Mouse (Mus musculus): ENCODE measurements around the gene Fam71f2. TPM values are rescaled to one million over a fixed set of nuclear protein-coding genes. Genes with fewer than 3 reads are reported as not detected.
A peak's percentile ranks its signal among the peaks of the same experiment; 100 is the strongest.

Fam71f2 gene
- polyA plus RNA-seq (2014; fragmentation: Nextera tagmentation; extraction: Ambion mirVana): 1.0 TPM in 1 of 2 replicates, not detected in the other

DNA sequence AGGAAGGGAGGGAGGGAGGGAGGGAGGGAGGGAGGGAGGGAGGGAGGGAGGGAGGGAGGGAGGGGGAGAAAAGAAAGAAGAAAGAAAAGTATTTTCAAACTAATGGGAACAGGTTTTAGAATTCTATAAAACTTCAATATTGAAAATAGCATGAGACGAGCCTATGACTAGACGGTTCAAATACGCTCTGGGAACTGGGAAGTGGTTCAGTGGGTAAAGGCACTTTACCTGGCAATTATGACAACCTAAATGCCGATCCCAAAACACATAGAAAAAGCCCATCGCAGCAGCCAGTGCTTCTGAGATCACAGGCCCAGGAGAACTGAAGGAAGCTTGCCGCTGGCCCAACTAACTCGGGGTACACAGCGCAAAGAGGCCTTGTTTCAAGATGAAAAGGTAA is at the start of gene Fam71f2:
Gene Fam71f2, plus strand, starts transcription at position 301 of the 400 bp plus-strand sequence.
- WGBS: 83% methylated on average over 8 of the region's 8 CpGs
- DNase-seq (ENCODE audit: low spot score) (no peak), ATAC-seq (ENCODE audit: low FRiP score) (no peak)
- Histone ChIP-seq H3K4me3 (ENCODE audit: low read depth, low read length) (no peak within 1 kb of the TSS), H3K27ac (ENCODE audit: low read depth, low read length) (0 out of 2 replicates have a peak within 1 kb of the TSS, but pooled peaks have one; percentile 10), H3K36me3 (ENCODE audit: control insufficient read depth, insufficient read depth, low read length) (no peaks in the 10 kb centered on the region), H3K9me3 (ENCODE audit: control insufficient read depth, low read length) (no peaks in the 10 kb centered on the region), H3K4me1 (replicated peaks; ENCODE audit: control insufficient read depth, insufficient read depth, low read length) (no peaks in the 10 kb centered on the region), H3K9ac (ENCODE audit: low read depth, low read length) (no peak within 1 kb of the TSS), H3K4me2 (replicated peaks; ENCODE audit: low read depth, low read length) (no peak within 1 kb of the TSS), H3K27me3 (ENCODE audit: control insufficient read depth, insufficient read depth, low read length) (no peaks in the 10 kb centered on the region)

DNA sequence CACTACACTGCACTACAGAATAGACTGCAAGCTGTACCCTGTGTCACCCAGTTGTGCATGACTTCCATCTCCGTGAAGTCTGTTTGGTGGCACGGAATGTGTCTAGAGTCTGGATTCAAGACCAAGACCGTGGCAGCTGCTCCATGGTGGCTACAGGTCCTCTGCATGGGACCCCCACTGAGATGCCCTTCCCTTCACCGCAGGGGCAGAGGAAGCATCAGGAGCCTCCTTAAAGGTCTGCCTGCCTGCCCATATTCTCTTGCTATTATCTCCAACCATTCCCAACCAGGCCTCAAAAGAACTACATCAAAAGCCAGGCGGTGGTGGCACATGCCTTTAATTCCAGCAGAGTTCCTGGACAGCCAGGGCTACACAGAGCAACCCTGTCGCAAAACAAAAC is 49.0 kb upstream of the Fam71f2 start:
- no peak for DNase-seq (ENCODE audit: low spot score)
- no peaks in the 10 kb centered on the region for H3K36me3 ChIP-seq (ENCODE audit: control insufficient read depth, insufficient read depth, low read length)
- no peak overlapping the region for H3K4me2 ChIP-seq (replicated peaks; ENCODE audit: low read depth, low read length)
- ATAC-seq (ENCODE audit: low FRiP score): no peak
- WGBS: 67% methylated on average over 6 of the region's 6 CpGs
- no peak overlapping the region for H3K27ac ChIP-seq (ENCODE audit: low read depth, low read length)
- no peaks in the 10 kb centered on the region for H3K4me1 ChIP-seq (replicated peaks; ENCODE audit: control insufficient read depth, insufficient read depth, low read length)
- no peak overlapping the region for H3K4me3 ChIP-seq (ENCODE audit: low read depth, low read length)
- no peaks in the 10 kb centered on the region for H3K27me3 ChIP-seq (ENCODE audit: control insufficient read depth, insufficient read depth, low read length)
- no peaks in the 10 kb centered on the region for H3K9me3 ChIP-seq (ENCODE audit: control insufficient read depth, low read length)
- no peak overlapping the region for H3K9ac ChIP-seq (ENCODE audit: low read depth, low read length)

DNA sequence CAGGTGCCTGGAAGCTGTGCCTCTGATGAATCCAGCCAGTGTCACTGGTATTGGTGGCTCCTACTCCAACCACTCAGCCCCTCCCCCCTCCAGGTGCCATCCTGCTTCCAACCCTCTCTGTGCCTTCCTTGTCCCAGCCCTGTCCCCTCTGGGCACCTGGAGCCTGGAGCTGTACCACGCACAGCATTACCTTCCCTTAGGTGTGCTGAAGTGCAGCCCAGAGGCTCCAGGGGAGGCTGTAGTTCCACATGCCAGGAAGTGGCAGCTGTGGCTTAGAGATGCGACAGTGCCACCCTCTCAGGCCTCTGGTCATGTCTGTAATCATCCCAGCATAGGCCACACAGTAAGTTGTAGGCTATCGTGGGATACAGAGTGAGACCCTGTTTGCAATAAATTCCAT is 47.6 kb upstream of the Fam71f2 start:
- no peak for ATAC-seq (ENCODE audit: low FRiP score)
- H3K27ac ChIP-seq (ENCODE audit: low read depth, low read length): no peak overlapping the region
- WGBS: 65% methylated on average over 3 of the region's 3 CpGs
- H3K4me1 ChIP-seq (replicated peaks; ENCODE audit: control insufficient read depth, insufficient read depth, low read length): no peaks in the 10 kb centered on the region
- no peak overlapping the region for H3K9ac ChIP-seq (ENCODE audit: low read depth, low read length)
- no peaks in the 10 kb centered on the region for H3K27me3 ChIP-seq (ENCODE audit: control insufficient read depth, insufficient read depth, low read length)
- H3K4me3 ChIP-seq (ENCODE audit: low read depth, low read length): no peak overlapping the region
- H3K4me2 ChIP-seq (replicated peaks; ENCODE audit: low read depth, low read length): no peak overlapping the region
- H3K36me3 ChIP-seq (ENCODE audit: control insufficient read depth, insufficient read depth, low read length): no peaks in the 10 kb centered on the region
- DNase-seq (ENCODE audit: low spot score): no peak
- H3K9me3 ChIP-seq (ENCODE audit: control insufficient read depth, low read length): no peaks in the 10 kb centered on the region

DNA sequence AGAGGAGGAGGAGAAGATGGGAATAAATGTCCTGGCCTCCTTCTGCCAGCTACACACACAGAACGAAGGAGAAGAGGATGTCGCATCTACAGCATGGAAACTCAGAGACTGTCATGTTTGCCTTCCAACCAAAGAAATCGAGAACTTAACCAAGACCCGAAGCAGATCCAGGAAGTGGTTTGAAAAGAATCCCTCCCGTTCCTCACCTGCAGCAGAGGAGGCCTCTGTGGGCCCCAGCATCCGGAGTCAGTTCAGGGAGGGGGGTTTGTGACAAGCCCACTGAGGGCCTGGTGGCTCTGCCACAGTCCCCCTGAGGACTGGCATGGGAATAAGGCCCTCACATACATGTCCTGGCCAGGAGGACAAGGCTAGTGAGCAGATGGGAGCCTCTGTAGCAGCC is 47.1 kb upstream of the Fam71f2 start:
- no peak for DNase-seq (ENCODE audit: low spot score)
- no peaks in the 10 kb centered on the region for H3K9me3 ChIP-seq (ENCODE audit: control insufficient read depth, low read length)
- H3K27me3 ChIP-seq (ENCODE audit: control insufficient read depth, insufficient read depth, low read length): no peaks in the 10 kb centered on the region
- H3K4me3 ChIP-seq (ENCODE audit: low read depth, low read length): no peak overlapping the region
- no peak overlapping the region for H3K4me2 ChIP-seq (replicated peaks; ENCODE audit: low read depth, low read length)
- H3K36me3 ChIP-seq (ENCODE audit: control insufficient read depth, insufficient read depth, low read length): no peaks in the 10 kb centered on the region
- ATAC-seq (ENCODE audit: low FRiP score): no peak
- H3K4me1 ChIP-seq (replicated peaks; ENCODE audit: control insufficient read depth, insufficient read depth, low read length): no peaks in the 10 kb centered on the region
- WGBS: 83% methylated on average over 6 of the region's 6 CpGs
- no peak overlapping the region for H3K9ac ChIP-seq (ENCODE audit: low read depth, low read length)
- no peak overlapping the region for H3K27ac ChIP-seq (ENCODE audit: low read depth, low read length)

DNA sequence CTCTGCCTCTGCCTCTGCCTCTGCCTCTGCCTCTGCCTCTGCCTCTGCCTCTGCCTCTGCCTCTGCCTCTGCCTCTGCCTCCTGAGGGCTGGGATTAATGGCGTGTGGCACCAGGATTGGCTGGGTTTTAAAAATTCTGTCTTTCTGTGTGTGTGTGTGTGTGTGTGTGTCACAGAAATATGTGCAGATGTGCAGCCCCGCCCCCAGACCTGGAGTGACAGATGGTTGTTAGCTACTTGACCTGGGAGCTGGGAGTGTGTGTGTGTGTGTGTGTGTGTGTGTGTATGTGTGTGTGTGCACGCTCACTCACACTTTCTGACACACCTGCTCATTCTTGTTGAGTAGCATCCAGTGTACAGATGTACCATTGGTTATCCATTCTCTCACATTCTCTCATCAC is 45.7 kb upstream of the Fam71f2 start:
- Histone ChIP-seq H3K4me2 (replicated peaks; ENCODE audit: low read depth, low read length) (no peak overlapping the region), H3K9ac (ENCODE audit: low read depth, low read length) (no peak overlapping the region), H3K27me3 (ENCODE audit: control insufficient read depth, insufficient read depth, low read length) (no peaks in the 10 kb centered on the region), H3K27ac (ENCODE audit: low read depth, low read length) (no peak overlapping the region), H3K9me3 (ENCODE audit: control insufficient read depth, low read length) (no peaks in the 10 kb centered on the region), H3K4me3 (ENCODE audit: low read depth, low read length) (no peak overlapping the region), H3K4me1 (replicated peaks; ENCODE audit: control insufficient read depth, insufficient read depth, low read length) (no peaks in the 10 kb centered on the region), H3K36me3 (ENCODE audit: control insufficient read depth, insufficient read depth, low read length) (no peaks in the 10 kb centered on the region)
- no peak for ATAC-seq (ENCODE audit: low FRiP score)
- 68% methylated on average over 3 of the region's 3 CpGs for WGBS
- no peak for DNase-seq (ENCODE audit: low spot score)

DNA sequence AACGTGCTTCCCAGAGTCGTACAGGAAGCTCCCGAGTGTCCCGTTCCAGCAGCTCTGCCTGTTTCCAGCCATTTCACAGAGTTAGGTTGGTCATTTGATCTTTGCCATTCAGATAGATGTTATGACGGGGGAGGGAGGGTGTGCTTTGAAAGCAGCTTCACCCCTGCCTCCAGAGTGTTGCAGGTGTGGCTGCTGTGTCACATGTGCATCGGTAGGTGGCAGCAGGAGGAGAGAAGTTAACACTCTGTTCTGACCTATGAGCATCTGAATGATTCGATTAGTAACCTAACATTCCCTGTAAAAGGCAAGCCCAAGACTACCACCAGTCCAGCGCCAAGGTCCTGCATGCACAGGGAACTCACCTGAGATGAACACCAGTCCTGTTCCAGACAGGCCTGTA is 45.1 kb upstream of the Fam71f2 start:
- Histone ChIP-seq H3K4me2 (replicated peaks; ENCODE audit: low read depth, low read length) (no peak overlapping the region), H3K9ac (ENCODE audit: low read depth, low read length) (no peak overlapping the region), H3K4me3 (ENCODE audit: low read depth, low read length) (no peak overlapping the region), H3K27me3 (ENCODE audit: control insufficient read depth, insufficient read depth, low read length) (no peaks in the 10 kb centered on the region), H3K4me1 (replicated peaks; ENCODE audit: control insufficient read depth, insufficient read depth, low read length) (no peaks in the 10 kb centered on the region), H3K9me3 (ENCODE audit: control insufficient read depth, low read length) (no peaks in the 10 kb centered on the region), H3K36me3 (ENCODE audit: control insufficient read depth, insufficient read depth, low read length) (no peaks in the 10 kb centered on the region), H3K27ac (ENCODE audit: low read depth, low read length) (no peak overlapping the region)
- 52% methylated on average over 8 of the region's 8 CpGs for WGBS
- ATAC-seq (ENCODE audit: low FRiP score) (no peak), DNase-seq (ENCODE audit: low spot score) (peak; percentile 42)

DNA sequence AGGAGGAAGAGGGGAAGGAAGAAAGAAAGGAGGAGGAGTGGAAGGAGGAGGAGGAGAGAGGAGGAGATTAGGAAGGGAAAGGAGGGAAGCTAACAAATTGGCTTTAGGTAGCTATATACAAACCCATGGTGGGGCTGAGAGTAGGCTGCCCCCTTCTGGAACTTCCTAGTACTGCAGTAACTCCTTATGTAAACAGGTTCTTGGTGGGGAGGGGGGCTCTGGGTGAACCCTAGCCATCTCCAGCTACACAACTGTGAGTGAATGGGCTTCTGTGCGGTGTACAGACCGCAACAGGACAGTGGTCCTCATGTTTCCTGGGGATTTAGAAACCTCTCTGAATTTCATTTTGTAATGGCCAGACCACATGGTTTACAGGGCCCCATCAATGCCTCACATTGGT is 38.6 kb upstream of the Fam71f2 start:
- Histone ChIP-seq H3K4me3 (ENCODE audit: low read depth, low read length) (no peak overlapping the region), H3K9me3 (ENCODE audit: control insufficient read depth, low read length) (no peaks in the 10 kb centered on the region), H3K4me2 (replicated peaks; ENCODE audit: low read depth, low read length) (no peak overlapping the region), H3K27me3 (ENCODE audit: control insufficient read depth, insufficient read depth, low read length) (no peaks in the 10 kb centered on the region), H3K4me1 (replicated peaks; ENCODE audit: control insufficient read depth, insufficient read depth, low read length) (no peaks in the 10 kb centered on the region), H3K36me3 (ENCODE audit: control insufficient read depth, insufficient read depth, low read length) (no peaks in the 10 kb centered on the region), H3K9ac (ENCODE audit: low read depth, low read length) (no peak overlapping the region), H3K27ac (ENCODE audit: low read depth, low read length) (no peak overlapping the region)
- ATAC-seq (ENCODE audit: low FRiP score): 0 out of 2 replicates have a peak, but pooled peaks have one; percentile 30
- WGBS: 25% methylated on average over 2 of the region's 2 CpGs
- peak; percentile 76 for DNase-seq (ENCODE audit: low spot score)

DNA sequence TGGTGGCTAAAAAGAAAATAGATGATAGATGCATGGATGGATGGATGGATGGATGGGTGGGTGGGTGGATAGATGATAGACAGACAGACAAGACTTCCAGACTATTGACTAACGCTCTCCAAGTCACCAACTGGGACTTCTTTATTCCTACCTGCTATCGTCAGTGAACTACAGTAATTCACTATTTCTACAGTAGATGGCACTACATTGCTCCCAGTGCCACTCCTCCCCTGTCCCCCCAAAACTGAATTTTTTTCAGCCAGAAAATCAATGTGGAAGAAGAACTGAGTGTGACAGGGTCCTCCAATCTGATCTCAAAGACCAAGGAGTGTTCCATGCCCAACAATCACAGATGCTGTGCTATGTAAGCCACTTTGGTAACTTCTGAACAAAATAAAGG is 37.7 kb upstream of the Fam71f2 start:
- no peaks in the 10 kb centered on the region for H3K4me1 ChIP-seq (replicated peaks; ENCODE audit: control insufficient read depth, insufficient read depth, low read length)
- H3K9me3 ChIP-seq (ENCODE audit: control insufficient read depth, low read length): no peaks in the 10 kb centered on the region
- no peak overlapping the region for H3K4me3 ChIP-seq (ENCODE audit: low read depth, low read length)
- DNase-seq (ENCODE audit: low spot score) (no peak), ATAC-seq (ENCODE audit: low FRiP score) (no peak)
- no peaks in the 10 kb centered on the region for H3K27me3 ChIP-seq (ENCODE audit: control insufficient read depth, insufficient read depth, low read length)
- no peaks in the 10 kb centered on the region for H3K36me3 ChIP-seq (ENCODE audit: control insufficient read depth, insufficient read depth, low read length)
- H3K9ac ChIP-seq (ENCODE audit: low read depth, low read length): no peak overlapping the region
- no peak overlapping the region for H3K4me2 ChIP-seq (replicated peaks; ENCODE audit: low read depth, low read length)
- no peak overlapping the region for H3K27ac ChIP-seq (ENCODE audit: low read depth, low read length)
- 56% methylated on average over 2 of the region's 2 CpGs for WGBS

DNA sequence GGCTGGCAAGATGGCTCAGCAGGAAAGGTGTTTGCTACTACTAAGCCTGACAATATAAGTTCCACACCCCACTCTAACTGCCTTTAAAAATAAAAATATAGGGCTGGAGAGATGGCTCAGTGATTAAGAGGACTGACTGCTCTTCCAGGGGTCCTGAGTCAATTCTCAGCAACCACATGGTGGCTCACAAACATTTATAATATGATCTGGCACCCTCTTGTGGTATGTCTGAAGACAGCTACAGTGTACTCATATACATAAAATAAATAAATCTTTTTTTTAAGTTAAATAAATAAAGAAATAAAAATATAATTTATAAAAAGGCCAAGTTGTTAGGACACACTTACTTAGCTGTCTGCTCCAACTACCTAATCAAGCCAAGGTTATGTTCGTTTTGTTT is 37.1 kb upstream of the Fam71f2 start:
- DNase-seq (ENCODE audit: low spot score) (no peak), ATAC-seq (ENCODE audit: low FRiP score) (no peak)
- no peak overlapping the region for H3K9ac ChIP-seq (ENCODE audit: low read depth, low read length)
- no peaks in the 10 kb centered on the region for H3K4me1 ChIP-seq (replicated peaks; ENCODE audit: control insufficient read depth, insufficient read depth, low read length)
- no peaks in the 10 kb centered on the region for H3K36me3 ChIP-seq (ENCODE audit: control insufficient read depth, insufficient read depth, low read length)
- H3K4me3 ChIP-seq (ENCODE audit: low read depth, low read length): no peak overlapping the region
- H3K27me3 ChIP-seq (ENCODE audit: control insufficient read depth, insufficient read depth, low read length): no peaks in the 10 kb centered on the region
- H3K27ac ChIP-seq (ENCODE audit: low read depth, low read length): no peak overlapping the region
- H3K4me2 ChIP-seq (replicated peaks; ENCODE audit: low read depth, low read length): no peak overlapping the region
- no peaks in the 10 kb centered on the region for H3K9me3 ChIP-seq (ENCODE audit: control insufficient read depth, low read length)
- 68% methylated on average over 1 of the region's 1 CpGs for WGBS
